Mouse (Mus musculus): ENCODE measurements around the gene Abcg8. TPM values are rescaled to one million over a fixed set of nuclear protein-coding genes. Genes with fewer than 3 reads are reported as not detected.

Gene Abcg8
- total and polyA plus RNA-seq, 3 experiments = not detected

DNA sequence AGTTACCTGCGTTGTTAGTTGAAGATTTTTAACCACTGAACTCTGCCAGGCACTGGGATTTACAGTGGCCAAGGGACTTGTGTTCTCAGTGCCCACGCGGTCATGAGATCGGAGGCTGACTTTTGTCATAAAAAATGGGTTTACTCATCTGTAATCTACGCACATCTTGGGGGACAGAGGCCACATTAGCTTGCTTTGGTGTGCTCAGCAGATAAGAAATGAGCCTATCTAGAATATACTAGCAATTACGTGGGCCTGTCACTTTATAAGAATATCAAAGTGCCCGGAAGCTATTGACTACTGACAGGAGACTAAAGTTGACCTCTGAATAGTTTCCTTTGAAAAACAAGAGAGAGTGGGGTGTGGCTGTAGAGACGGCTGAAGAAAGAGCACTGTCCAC is 17.2 kb upstream of the Abcg8 start:
- no peak for DNase-seq (ENCODE audit: low read depth, low spot score)
- Histone ChIP-seq H3K9ac (ENCODE audit: control insufficient read depth, low read depth, low read length, poor library complexity, severe bottlenecking) (no peak overlapping the region), H3K4me1 (ENCODE audit: control insufficient read depth in 1 of 2, insufficient read depth in 2 of 2, low read length in 2 of 2) (no peaks in the 10 kb centered on the region), H3K27me3 (ENCODE audit: control insufficient read depth in 1 of 2, insufficient read depth in 2 of 2, low read length in 2 of 2) (peaks cover 0 to 2% of the 10 kb centered on the region in 2 experiments; a peak in 3 of 4 replicates), H3K27ac (ENCODE audit: control insufficient read depth, low read depth, low read length) (no peak overlapping the region), H3K36me3 (ENCODE audit: control insufficient read depth in 1 of 2, insufficient read depth in 2 of 2, low read length in 2 of 2) (no peaks in the 10 kb centered on the region), H3K79me2 (ENCODE audit: control insufficient read depth, insufficient read depth, low read length, poor library complexity) (no peaks in the 10 kb centered on the region), H3K4me3 (ENCODE audit: control insufficient read depth in 1 of 2, insufficient read depth in 1 of 2, low read depth in 2 of 2, low read length in 2 of 2) (no peak overlapping the region), H3K9me3 (replicated peaks; ENCODE audit: insufficient read depth, low read length) (no peaks in the 10 kb centered on the region)
- TF ChIP-seq ZMIZ1 (IDR thresholded peaks at IDR 0.05; ENCODE audit: low read depth, low read length) (no peak), TAL1 (IDR thresholded peaks at IDR 0.05; ENCODE audit: low read length) (no peak), POLR2AphosphoS5 (IDR thresholded peaks at IDR 0.05; ENCODE audit: borderline replicate concordance, low read depth, low read length) (no peak), GABPA (IDR thresholded peaks at IDR 0.05; ENCODE audit: low read depth, low read length) (no peak), MAZ (IDR thresholded peaks at IDR 0.05; ENCODE audit: low read depth, low read length) (no peak), KAT2A (conservative IDR thresholded peaks at IDR 0.05; ENCODE audit: low read depth, low read length) (no peak), CHD1 (IDR thresholded peaks at IDR 0.05; ENCODE audit: low read depth, low read length) (no peak), NELFE (IDR thresholded peaks at IDR 0.05; ENCODE audit: low read depth, low read length) (no peak), ZNF384 (IDR thresholded peaks at IDR 0.05; ENCODE audit: low read depth, low read length) (no peak), TBP (IDR thresholded peaks at IDR 0.05; ENCODE audit: low read depth, low read length) (no peak), POLR2AphosphoS2 (IDR thresholded peaks at IDR 0.05; ENCODE audit: low read length) (no peak), HCFC1 (IDR thresholded peaks at IDR 0.05; ENCODE audit: low read depth, low read length) (no peak), JUND (IDR thresholded peaks at IDR 0.05; ENCODE audit: low read depth, low read length) (no peak), RAD21 (IDR thresholded peaks at IDR 0.05; ENCODE audit: low read depth, low read length) (no peak), USF2 (IDR thresholded peaks at IDR 0.05; ENCODE audit: borderline replicate concordance in 1 of 2, insufficient read depth in 1 of 2, low read depth in 1 of 2, low read length in 2 of 2) (no peak), SMC3 (IDR thresholded peaks at IDR 0.05; ENCODE audit: low read depth, low read length) (no peak), TCF12 (IDR thresholded peaks at IDR 0.05; ENCODE audit: low read depth, low read length) (no peak), CHD2 (IDR thresholded peaks at IDR 0.05; ENCODE audit: low read length) (no peak), MYC (IDR thresholded peaks at IDR 0.05; ENCODE audit: low read depth, low read length) (no peak)

DNA sequence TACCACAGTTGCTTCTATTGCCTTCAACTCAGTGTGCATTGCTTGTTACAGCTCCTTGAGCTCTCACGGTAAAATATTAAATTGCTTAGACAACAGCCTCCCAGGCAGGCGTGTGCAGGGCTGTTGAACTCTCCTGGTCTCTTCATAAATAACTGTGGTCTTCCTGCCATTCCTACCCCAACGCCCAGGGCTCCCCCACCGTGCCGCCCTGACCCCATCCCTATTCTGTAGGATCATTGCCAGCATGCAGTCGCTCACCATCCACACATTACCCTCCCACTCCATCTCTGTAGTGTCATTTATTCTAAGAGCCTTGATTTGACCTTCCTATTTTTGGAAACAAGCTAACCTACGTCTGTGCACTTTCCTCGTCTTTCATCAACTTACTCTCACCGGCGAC is 11.0 kb upstream of the Abcg8 start:
- no peak overlapping the region for H3K9ac ChIP-seq (ENCODE audit: control insufficient read depth, low read depth, low read length, poor library complexity, severe bottlenecking)
- H3K4me3 ChIP-seq (ENCODE audit: control insufficient read depth in 1 of 2, insufficient read depth in 1 of 2, low read depth in 2 of 2, low read length in 2 of 2) = no peak overlapping the region
- H3K4me1 ChIP-seq (ENCODE audit: control insufficient read depth in 1 of 2, insufficient read depth in 2 of 2, low read length in 2 of 2) = no peaks in the 10 kb centered on the region
- no peaks in the 10 kb centered on the region for H3K36me3 ChIP-seq (ENCODE audit: control insufficient read depth in 1 of 2, insufficient read depth in 2 of 2, low read length in 2 of 2)
- no peak overlapping the region for H3K27ac ChIP-seq (ENCODE audit: control insufficient read depth, low read depth, low read length)
- no peaks in the 10 kb centered on the region for H3K27me3 ChIP-seq (ENCODE audit: control insufficient read depth in 1 of 2, insufficient read depth in 2 of 2, low read length in 2 of 2)
- TF ChIP-seq MEF2A (IDR thresholded peaks at IDR 0.05; ENCODE audit: extremely low read depth, insufficient replicate concordance, low read depth, low read length, poor library complexity, severe bottlenecking) (no peak), ZMIZ1 (IDR thresholded peaks at IDR 0.05; ENCODE audit: low read depth, low read length) (no peak), HCFC1 (IDR thresholded peaks at IDR 0.05; ENCODE audit: low read depth, low read length) (no peak), MAFK (IDR thresholded peaks at IDR 0.05; ENCODE audit: borderline replicate concordance, low read depth, low read length) (no peak), CHD2 (IDR thresholded peaks at IDR 0.05; ENCODE audit: low read length) (no peak), MXI1 (IDR thresholded peaks at IDR 0.05; ENCODE audit: low read depth, low read length) (no peak), MYC (IDR thresholded peaks at IDR 0.05; ENCODE audit: low read depth, low read length) (no peak), MAZ (IDR thresholded peaks at IDR 0.05; ENCODE audit: low read depth, low read length) (no peak), SMC3 (IDR thresholded peaks at IDR 0.05; ENCODE audit: low read depth, low read length) (no peak), SIN3A (IDR thresholded peaks at IDR 0.05; ENCODE audit: low read length) (no peak), JUND (IDR thresholded peaks at IDR 0.05; ENCODE audit: low read depth, low read length) (no peak)
- no peaks in the 10 kb centered on the region for H3K9me3 ChIP-seq (replicated peaks; ENCODE audit: insufficient read depth, low read length)
- no peak for DNase-seq (ENCODE audit: low read depth, low spot score)
- no peaks in the 10 kb centered on the region for H3K79me2 ChIP-seq (ENCODE audit: control insufficient read depth, insufficient read depth, low read length, poor library complexity)

Data from MEL (cell line).